Mouse (Mus musculus): ENCODE data around the gene Hnf1a. TPM values are rescaled to one million over a fixed set of nuclear protein-coding genes. Genes with fewer than 3 reads are reported as not detected.
A peak's percentile ranks its signal among the peaks of the same experiment; 100 is the strongest.
"Not testable (repeated sequence)": the region's sequence is repeated elsewhere in the genome, so short reads cannot be mapped to it uniquely, and the experiment has no call there.

Gene Hnf1a
- polyA plus RNA-seq, 1 experiment = 4.0 TPM

DNA sequence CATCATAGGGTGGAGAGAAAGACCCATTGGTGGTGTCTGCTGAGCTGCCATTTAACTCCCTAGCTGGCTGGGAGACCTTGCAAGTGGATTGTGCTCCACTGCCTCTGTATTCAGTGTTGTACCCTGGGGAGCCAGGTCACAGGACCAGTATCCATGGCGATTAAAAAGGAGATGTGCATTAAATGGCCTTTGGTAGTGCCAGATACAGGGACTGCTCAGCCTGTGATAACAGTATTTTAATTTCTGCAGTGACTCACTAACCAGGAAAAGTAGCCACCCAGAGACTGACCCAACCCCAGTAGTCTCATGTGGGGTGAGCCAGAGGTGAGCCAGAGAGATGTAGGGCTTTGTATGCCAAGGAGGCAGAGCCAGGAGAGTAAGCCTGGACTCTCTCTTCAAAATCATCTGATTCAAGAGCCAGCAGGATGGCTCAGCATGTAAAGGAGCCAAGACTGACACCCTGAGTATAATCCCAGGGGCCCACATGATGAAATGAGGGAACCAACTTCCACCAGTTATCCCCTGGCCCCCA is 44.7 kb downstream of the Hnf1a start:
- Histone ChIP-seq H3K27me3 (ENCODE audit: control insufficient read depth, insufficient read depth, low read length) (no peaks in the 10 kb centered on the region), H3K4me3 (ENCODE audit: control insufficient read depth, insufficient read depth, low read length) (no peak overlapping the region), H3K27ac (ENCODE audit: control insufficient read depth, insufficient read depth, low read length) (no peak overlapping the region), H3K36me3 (ENCODE audit: control insufficient read depth, insufficient read depth, low read length) (no peaks in the 10 kb centered on the region), H3K4me1 (replicated peaks; ENCODE audit: control insufficient read depth, insufficient read depth, low read length) (peaks cover 11% of the 10 kb centered on the region)
- no peak for DNase-seq
- 93% methylated on average over 1 of the region's 1 CpGs for WGBS
- no peak for TF ChIP-seq POLR2A (IDR thresholded peaks at IDR 0.05; ENCODE audit: control insufficient read depth, extremely low read depth, insufficient read depth, low read length, poor library complexity)
- TF ChIP-seq CTCF (IDR thresholded peaks at IDR 0.05; ENCODE audit: borderline replicate concordance, control insufficient read depth, extremely low read depth, insufficient read depth, low read length, poor library complexity) = no peak

GRCm38 (mm10) chr5:114922998-114923473 is 47.9 kb downstream of the Hnf1a start, which contains the start of gene Oasl1:
Oasl1 (plus strand) TSS chr5:114923240.
- WGBS = 10% methylated on average over 15 of the region's 15 CpGs
- peaks cover 11% of the 10 kb centered on the region for H3K4me1 ChIP-seq (replicated peaks; ENCODE audit: control insufficient read depth, insufficient read depth, low read length)
- peak; percentile 26 for DNase-seq
- no peaks in the 10 kb centered on the region for H3K36me3 ChIP-seq (ENCODE audit: control insufficient read depth, insufficient read depth, low read length)
- peak within 1 kb of the TSS; percentile 49 for H3K4me3 ChIP-seq (ENCODE audit: control insufficient read depth, insufficient read depth, low read length)
- peak within 1 kb of the TSS; percentile 92 for H3K27ac ChIP-seq (ENCODE audit: control insufficient read depth, insufficient read depth, low read length)
- no peaks in the 10 kb centered on the region for H3K27me3 ChIP-seq (ENCODE audit: control insufficient read depth, insufficient read depth, low read length)
- no peak for TF ChIP-seq CTCF (IDR thresholded peaks at IDR 0.05; ENCODE audit: borderline replicate concordance, control insufficient read depth, extremely low read depth, insufficient read depth, low read length, poor library complexity)
- no peak for TF ChIP-seq POLR2A (IDR thresholded peaks at IDR 0.05; ENCODE audit: control insufficient read depth, extremely low read depth, insufficient read depth, low read length, poor library complexity)

DNA sequence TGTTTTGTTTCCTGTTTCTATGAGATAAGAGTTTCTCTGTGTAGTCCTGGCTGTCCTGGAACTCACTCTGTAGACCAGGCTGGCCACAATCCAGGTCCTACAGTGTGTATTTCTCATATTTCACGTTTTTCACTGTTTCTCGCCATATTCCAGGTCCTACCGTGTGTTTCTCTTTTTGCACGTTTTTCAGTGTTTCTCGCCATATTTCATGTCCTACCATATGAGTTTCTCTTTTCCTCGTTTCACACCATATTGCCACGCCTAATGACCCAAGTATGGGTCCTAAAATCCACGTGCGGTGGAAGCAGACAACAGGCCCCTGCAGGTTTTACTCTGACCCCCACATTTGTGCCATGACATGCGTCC is 48.5 kb downstream of the Hnf1a start:
- H3K36me3 ChIP-seq (ENCODE audit: control insufficient read depth, insufficient read depth, low read length) = no peaks in the 10 kb centered on the region
- no peak for TF ChIP-seq CTCF (IDR thresholded peaks at IDR 0.05; ENCODE audit: borderline replicate concordance, control insufficient read depth, extremely low read depth, insufficient read depth, low read length, poor library complexity)
- TF ChIP-seq POLR2A (IDR thresholded peaks at IDR 0.05; ENCODE audit: control insufficient read depth, extremely low read depth, insufficient read depth, low read length, poor library complexity) = no peak
- 31% methylated on average over 10 of the region's 10 CpGs for WGBS
- no peaks in the 10 kb centered on the region for H3K27me3 ChIP-seq (ENCODE audit: control insufficient read depth, insufficient read depth, low read length)
- H3K27ac ChIP-seq (ENCODE audit: control insufficient read depth, insufficient read depth, low read length) = peak overlapping the region; percentile 92
- DNase-seq = no peak
- H3K4me3 ChIP-seq (ENCODE audit: control insufficient read depth, insufficient read depth, low read length) = no peak overlapping the region
- peaks cover 11% of the 10 kb centered on the region for H3K4me1 ChIP-seq (replicated peaks; ENCODE audit: control insufficient read depth, insufficient read depth, low read length)

DNA sequence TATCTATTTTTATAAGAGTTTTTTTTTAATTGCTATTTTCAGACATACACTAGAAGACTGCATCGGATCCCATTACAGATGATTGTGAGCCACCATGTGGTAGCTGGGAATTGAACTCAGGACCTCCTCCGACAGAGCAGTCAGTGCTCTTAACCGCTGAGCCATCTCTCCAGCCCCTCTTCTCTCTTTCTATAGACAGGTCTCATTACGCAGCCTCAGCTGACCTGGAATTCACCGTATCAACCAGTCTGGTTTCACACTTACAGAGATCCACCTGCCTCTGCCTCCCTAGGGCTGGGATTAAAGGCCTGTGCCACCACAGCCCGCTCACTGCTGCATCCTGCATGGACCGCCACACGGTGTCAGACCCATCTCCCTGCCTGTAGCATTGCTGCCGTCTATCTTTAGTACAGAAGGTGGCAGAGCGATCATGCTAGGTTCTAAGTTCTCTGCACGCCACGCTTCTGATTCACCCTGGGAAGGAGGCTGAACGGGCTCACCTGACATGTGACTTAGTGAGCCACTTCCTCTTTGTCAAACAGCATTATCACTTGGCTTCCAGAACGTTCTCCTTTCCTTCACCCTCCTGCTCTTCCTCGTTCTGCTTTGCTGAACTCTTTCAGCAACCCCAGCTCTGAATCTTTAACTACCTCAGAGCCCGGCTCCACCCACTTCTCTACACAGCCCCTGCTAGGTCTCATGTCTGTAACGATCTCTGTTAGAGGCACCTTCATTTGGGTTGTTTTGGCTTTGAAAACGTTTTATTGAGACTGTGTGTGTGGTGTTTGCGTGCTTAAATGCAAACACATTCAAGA is 49.1 kb downstream of the Hnf1a start:
- Histone ChIP-seq H3K4me3 (ENCODE audit: control insufficient read depth, insufficient read depth, low read length) (peak overlapping the region; percentile 5; the same call in 1 of the 2 replicates), H3K4me1 (replicated peaks; ENCODE audit: control insufficient read depth, insufficient read depth, low read length) (peaks cover 13% of the 10 kb centered on the region), H3K36me3 (ENCODE audit: control insufficient read depth, insufficient read depth, low read length) (no peaks in the 10 kb centered on the region), H3K27ac (ENCODE audit: control insufficient read depth, insufficient read depth, low read length) (peak overlapping the region; percentile 92), H3K27me3 (ENCODE audit: control insufficient read depth, insufficient read depth, low read length) (no peaks in the 10 kb centered on the region)
- WGBS = 14% methylated on average over 19 of the region's 19 CpGs
- peak; percentile 76 for DNase-seq
- TF ChIP-seq CTCF (IDR thresholded peaks at IDR 0.05; ENCODE audit: borderline replicate concordance, control insufficient read depth, extremely low read depth, insufficient read depth, low read length, poor library complexity) = peak; percentile 61; the same call in 1 of the 2 replicates
- 0 out of 2 replicates have a peak, but pooled peaks have one; percentile 21 for TF ChIP-seq POLR2A (IDR thresholded peaks at IDR 0.05; ENCODE audit: control insufficient read depth, extremely low read depth, insufficient read depth, low read length, poor library complexity)

- H3K4me3 ChIP-seq (ENCODE audit: control insufficient read depth, insufficient read depth, low read length); H3K36me3 ChIP-seq (ENCODE audit: control insufficient read depth, insufficient read depth, low read length); DNase-seq; H3K27me3 ChIP-seq (ENCODE audit: control insufficient read depth, insufficient read depth, low read length); H3K27ac ChIP-seq (ENCODE audit: control insufficient read depth, insufficient read depth, low read length): not testable (repeated sequence)
- WGBS = 99% methylated on average over 5 of the region's 5 CpGs
- H3K4me1 ChIP-seq (replicated peaks; ENCODE audit: control insufficient read depth, insufficient read depth, low read length) = peaks cover 15% of the 10 kb centered on the region
Measured at GRCm38 (mm10) chr5:114917357-114917756, 53.5 kb downstream of the Hnf1a start.

- Histone ChIP-seq H3K27ac (ENCODE audit: control insufficient read depth, insufficient read depth, low read length) (no peak overlapping the region; the same call in 1 of the 2 replicates), H3K36me3 (ENCODE audit: control insufficient read depth, insufficient read depth, low read length) (no peaks in the 10 kb centered on the region), H3K4me3 (ENCODE audit: control insufficient read depth, insufficient read depth, low read length) (no peak overlapping the region), H3K4me1 (replicated peaks; ENCODE audit: control insufficient read depth, insufficient read depth, low read length) (peaks cover 15% of the 10 kb centered on the region), H3K27me3 (ENCODE audit: control insufficient read depth, insufficient read depth, low read length) (no peaks in the 10 kb centered on the region)
- no peak for DNase-seq
- 42% methylated on average over 4 of the region's 4 CpGs for WGBS
- TF ChIP-seq CTCF (IDR thresholded peaks at IDR 0.05; ENCODE audit: borderline replicate concordance, control insufficient read depth, extremely low read depth, insufficient read depth, low read length, poor library complexity) (no peak), POLR2A (IDR thresholded peaks at IDR 0.05; ENCODE audit: control insufficient read depth, extremely low read depth, insufficient read depth, low read length, poor library complexity) (no peak)
Measured at GRCm38 (mm10) chr5:114916777-114917176, 54.1 kb downstream of the Hnf1a start.
